Comparison of ENCODE assay signal across 12 mouse cellular contexts in the genomic region with DNA sequence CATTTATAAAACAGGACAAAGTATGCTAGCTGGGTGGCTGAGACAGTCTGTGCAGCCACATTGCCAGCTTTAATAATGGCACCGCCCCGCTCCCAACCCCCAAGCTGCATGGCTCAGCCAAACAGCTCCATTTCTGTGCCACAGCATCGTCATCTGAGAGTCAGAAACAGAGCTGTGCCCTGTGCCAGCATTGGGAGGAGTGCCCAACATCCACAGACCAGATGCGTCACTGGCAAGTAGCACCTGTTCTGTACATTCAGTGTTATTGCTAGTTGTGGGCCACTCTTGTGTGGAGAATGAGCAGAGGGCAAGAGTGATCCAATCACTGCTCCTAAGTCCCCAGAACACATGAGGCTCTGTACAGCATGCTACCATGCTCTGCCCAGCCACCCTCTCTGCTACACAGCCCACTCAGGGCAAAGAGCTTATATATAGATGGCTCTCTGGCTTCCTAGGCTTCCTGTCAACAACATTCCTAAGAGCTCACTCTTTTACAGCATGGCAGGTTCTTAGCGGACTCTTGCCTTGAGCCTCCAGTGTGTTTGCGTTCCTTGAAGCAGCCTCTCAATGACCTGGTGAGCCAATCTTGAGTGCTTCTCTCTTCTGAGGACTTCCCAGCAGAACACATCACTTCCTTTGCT. TPM values are rescaled to one million over a fixed set of nuclear protein-coding genes. Genes with fewer than 3 reads are reported as not detected.
DNase-seq lines count a peak whose midpoint lies in the region; ATAC-seq lines count a peak whose summit lies in the region.
"Had no signal": no experiment of that assay in that cellular context is flagged by ENCODE, and none has a peak within 500 bp of the region (broad histone marks: within the 10 kb centered on the region; RNA-seq: fewer than 3 reads in every experiment).

No protein-coding gene starts in this region.

- H3K9me3 ChIP-seq in hindbrain, embryonic 16.5 days (ENCODE audit: control insufficient read depth, low read length) = no peaks in the 10 kb centered on the region
- H3K9me3 ChIP-seq in hindbrain, embryonic 14.5 days (ENCODE audit: control insufficient read depth, low read length) = no peaks in the 10 kb centered on the region
- H3K9me3 ChIP-seq: limb, embryonic 13.5 days; stomach, embryonic 15.5 days had no signal

- H3K4me3 ChIP-seq in hindbrain, embryonic 16.5 days (ENCODE audit: low read length) = no peak overlapping the region
- no peak overlapping the region for H3K4me3 ChIP-seq in hindbrain, embryonic 14.5 days (replicated peaks; ENCODE audit: low read length)
- H3K4me3 ChIP-seq: gastrocnemius, adult 2 months; limb, embryonic 13.5 days; myocyte; stomach, embryonic 15.5 days had no signal

- H3K36me3 ChIP-seq in hindbrain, embryonic 16.5 days (ENCODE audit: control insufficient read depth, insufficient read depth, low read length) = no peaks in the 10 kb centered on the region
- H3K36me3 ChIP-seq in hindbrain, embryonic 14.5 days (replicated peaks; ENCODE audit: control insufficient read depth, insufficient read depth) = no peaks in the 10 kb centered on the region
- H3K36me3 ChIP-seq: limb, embryonic 13.5 days; stomach, embryonic 15.5 days had no signal

- H3K4me2 ChIP-seq in hindbrain, embryonic 16.5 days (ENCODE audit: low read length) = no peak overlapping the region
- H3K4me2 ChIP-seq in hindbrain, embryonic 14.5 days (replicated peaks) = no peak overlapping the region
- H3K4me2 ChIP-seq: limb, embryonic 13.5 days; stomach, embryonic 15.5 days had no signal

- peaks cover 8% of the 10 kb centered on the region for H3K4me1 ChIP-seq in hindbrain, embryonic 16.5 days (ENCODE audit: control insufficient read depth, insufficient read depth, low read depth, low read length)
- peaks cover 15% of the 10 kb centered on the region for H3K4me1 ChIP-seq in hindbrain, embryonic 14.5 days (replicated peaks; ENCODE audit: control insufficient read depth, insufficient read depth, low read length)

- no peak overlapping the region for H3K27ac ChIP-seq in hindbrain, embryonic 16.5 days (ENCODE audit: low read depth, low read length)
- no peak overlapping the region for H3K27ac ChIP-seq in hindbrain, embryonic 14.5 days
- H3K27ac ChIP-seq: gastrocnemius, adult 2 months; limb, embryonic 13.5 days; stomach, embryonic 15.5 days had no signal

- no peak overlapping the region for H3K9ac ChIP-seq in hindbrain, embryonic 16.5 days (ENCODE audit: low read depth, low read length)
- H3K9ac ChIP-seq in hindbrain, embryonic 14.5 days = no peak overlapping the region
- H3K9ac ChIP-seq: limb, embryonic 13.5 days; stomach, embryonic 15.5 days had no signal

- DNase-seq in hindbrain, embryonic 14.5 days (ENCODE audit: low spot score) = no peak
- DNase-seq in heart, adult 8-10 months (ENCODE audit: low spot score) = peak; percentile 24
- peak; percentile 62 to 80 for DNase-seq in layer of hippocampus, postnatal 14 days (ENCODE audit: low spot score in 2 of 2)
- DNase-seq in right cerebral cortex, adult 2 months (ENCODE audit: low spot score in 2 of 2) = peak; percentile 42 to 59
- DNase-seq in urinary bladder, adult 2 months (ENCODE audit: low spot score) = no peak
- DNase-seq in kidney, postnatal 14 days = no peak
- DNase-seq: gastrocnemius, adult 2 months had no signal

- ATAC-seq in hindbrain, embryonic 16.5 days = peak; percentile 38; the same call in 1 of the 2 replicates
- ATAC-seq in hindbrain, embryonic 14.5 days (ENCODE audit: low FRiP score) = no peak
- ATAC-seq in granulocyte monocyte progenitor cell, adult 5-6 weeks (replicated peaks; ENCODE audit: poor library complexity, severe bottlenecking) = no peak

- 82% methylated on average over 6 of the region's 6 CpGs for WGBS in hindbrain, embryonic 16.5 days
- 90% methylated on average over 6 of the region's 6 CpGs for WGBS in hindbrain, embryonic 14.5 days

- H3K27me3 ChIP-seq in hindbrain, embryonic 16.5 days (replicated peaks; ENCODE audit: control insufficient read depth, insufficient read depth, low read length) = no peaks in the 10 kb centered on the region
- no peaks in the 10 kb centered on the region for H3K27me3 ChIP-seq in hindbrain, embryonic 14.5 days (ENCODE audit: control insufficient read depth, insufficient read depth, low read length)
- H3K27me3 ChIP-seq: limb, embryonic 13.5 days; stomach, embryonic 15.5 days had no signal

RNA-seq across cellular contexts. Expression of gene Fam122a, which starts 20.4 kb away (rescaled TPM):
- polyA plus RNA-seq in hindbrain, embryonic 16.5 days (2015; fragmentation: Nextera tagmentation; extraction: Ambion mirVana) = 52.1 and 53.9 TPM in 2 replicates
- polyA plus RNA-seq in hindbrain, embryonic 14.5 days (2014; fragmentation: Nextera tagmentation; extraction: Ambion mirVana) = 56.0 and 61.1 TPM in 2 replicates
- 10 to 100 TPM; 23.5 to 26.9 (median 26.6) TPM for total RNA-seq in heart, adult 8-10 months (2022)
- total RNA-seq in layer of hippocampus, postnatal 14 days (2021) = 10 to 100 TPM; 34.2 to 34.4 TPM
- 22.2 and 24.0 TPM in 2 replicates for polyA plus RNA-seq in urinary bladder, adult 2 months (2012; rRNA removed)
- total RNA-seq in granulocyte monocyte progenitor cell, adult 5-6 weeks (2014; fragmentation: Nextera tagmentation) = 31.1 and 32.2 TPM in 2 replicates
- total RNA-seq in granulocyte monocyte progenitor cell, adult 5-6 weeks (2017) = 8.2 and 8.8 TPM in 2 replicates

Comparison
In these comparisons a context has a peak if more than half of its experiments do, and no peak if none do; other contexts are left out.
1. DNase-seq: peak in heart, adult 8-10 months (single experiment), layer of hippocampus, postnatal 14 days (2 of 2) and right cerebral cortex, adult 2 months (2 of 2); none in hindbrain, embryonic 14.5 days (single experiment), urinary bladder, adult 2 months (single experiment) and kidney, postnatal 14 days (single experiment).